Mouse (Mus musculus) forebrain, embryonic 14.5 days (tissue): Measurements from ENCODE around the gene Olfr314. TPM values are rescaled to one million over a fixed set of nuclear protein-coding genes. Genes with fewer than 3 reads are reported as not detected.
"Not testable (repeated sequence)": the region's sequence is repeated elsewhere in the genome, so short reads cannot be mapped to it uniquely, and the experiment has no call there.

ENCODE experiments used
- ATAC-seq: fragments of 200-750 bp; cut with Nextera tagmentation; 2 replicates; pipeline ENCODE4 v1.8.0; 2017; ENCODE audit warnings: mild to moderate bottlenecking, moderate library complexity
- DNase-seq: peaks from one replicate; pipeline ENCODE4 v3.0.0-alpha.2; 2015; ENCODE audit warnings: low spot score
- H3K27ac ChIP-seq: fragments of 300-500 bp; sonication (generic); 2 replicates; pipeline ENCODE4 v1.5.1; 2014; ENCODE audit warnings: low read depth, mild to moderate bottlenecking, control low read depth, low read length, moderate library complexity
- H3K27me3 ChIP-seq: fragments of 300-500 bp; sonication (generic); replicated peaks from 2 replicates; pipeline ENCODE4 v1.6.1; 2014; ENCODE audit warnings: low read length, control low read depth, mixed read lengths; ENCODE audit not compliant: control insufficient read depth, insufficient read depth
- H3K36me3 ChIP-seq: fragments of 300-500 bp; sonication (generic); 2 replicates; pipeline ENCODE4 v1.6.1; 2014; ENCODE audit warnings: low read length, control low read depth; ENCODE audit not compliant: control insufficient read depth, insufficient read depth
- H3K4me1 ChIP-seq: fragments of 300-500 bp; sonication (generic); 2 replicates; pipeline ENCODE4 v1.6.1; 2014; ENCODE audit warnings: antibody characterized with exemption, low read length, control low read depth; ENCODE audit not compliant: control insufficient read depth, insufficient read depth
- H3K4me2 ChIP-seq: fragments of 300-500 bp; sonication (generic); 2 replicates; pipeline ENCODE4 v1.6.1; 2014; ENCODE audit warnings: mild to moderate bottlenecking, control low read depth, low read length
- H3K4me3 ChIP-seq: fragments of 300-500 bp; sonication (generic); 2 replicates; pipeline ENCODE4 v1.5.1; 2014; ENCODE audit warnings: low read depth, low read length, control low read depth
- H3K9ac ChIP-seq: fragments of 300-500 bp; sonication (generic); 2 replicates; pipeline ENCODE4 v1.6.1; 2014; ENCODE audit warnings: mild to moderate bottlenecking, low read length, control low read depth, moderate library complexity
- H3K9me3 ChIP-seq: fragments of 300-500 bp; sonication (generic); replicated peaks from 2 replicates; pipeline ENCODE4 v1.6.1; 2016; ENCODE audit warnings: low read length, control low read depth, mixed read lengths; ENCODE audit not compliant: control insufficient read depth
- WGBS: fragments of 180-500 bp; shearing (Covaris S2); extraction: QIAGEN DNeasy Blood & Tissue Kit; methylation state at CpG from one replicate; pipeline ENCODE4 v1.1.7; 2014; 5-methylcytosine and 5-hydroxymethylcytosine counted together
- polyA plus RNA-seq: library from polyadenylated mRNA; unstranded; fragments of >200 nt; fragmentation: Nextera tagmentation; extraction: Ambion mirVana; gene quantifications from 2 replicates; pipeline ENCODE4 v1.2.1, GENCODE M21; 2014

The Olfr314 gene
- not detected in 2 replicates for polyA plus RNA-seq

DNA sequence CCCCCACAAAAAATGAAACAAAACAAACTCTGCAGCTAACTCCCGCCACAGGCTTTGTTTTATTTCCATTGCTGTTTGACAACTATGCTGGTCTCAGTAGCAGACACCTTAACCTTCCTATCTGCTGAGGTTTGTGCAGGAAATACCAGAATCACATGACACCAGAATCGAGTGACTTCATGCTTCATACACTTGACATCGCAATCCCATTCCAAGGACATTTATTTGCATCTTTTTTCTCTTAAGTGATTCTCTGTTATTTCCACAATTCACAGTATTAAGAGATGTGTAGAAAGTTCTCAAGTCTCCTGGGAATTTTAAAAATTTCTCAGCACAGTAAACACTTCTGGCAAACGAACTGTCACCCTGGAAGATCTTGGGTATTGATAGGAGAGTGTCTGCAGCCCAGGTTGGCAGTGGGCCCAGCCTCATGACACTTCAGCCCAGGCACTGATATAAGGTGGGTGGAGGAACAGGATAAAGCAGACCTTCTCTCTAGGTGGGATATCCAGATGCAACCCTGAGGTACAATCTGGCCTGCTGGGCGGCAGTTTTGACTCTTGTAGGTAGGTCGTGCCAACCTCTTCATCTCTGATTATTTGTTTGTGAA, at the start of gene Olfr314:
TSS of gene Olfr314 (plus strand) at position 473 of the 610 bp plus-strand sequence.
- Histone ChIP-seq H3K4me2 (no peak within 1 kb of the TSS), H3K36me3 (no peaks in the 10 kb centered on the region), H3K27me3 (no peaks in the 10 kb centered on the region), H3K9ac (no peak within 1 kb of the TSS), H3K9me3 (no peaks in the 10 kb centered on the region), H3K27ac (no peak within 1 kb of the TSS), H3K4me1 (no peaks in the 10 kb centered on the region), H3K4me3 (no peak within 1 kb of the TSS)
- no peak for DNase-seq
- ATAC-seq, result no peak
- 81% methylated on average over 6 of the region's 6 CpGs for WGBS

DNA sequence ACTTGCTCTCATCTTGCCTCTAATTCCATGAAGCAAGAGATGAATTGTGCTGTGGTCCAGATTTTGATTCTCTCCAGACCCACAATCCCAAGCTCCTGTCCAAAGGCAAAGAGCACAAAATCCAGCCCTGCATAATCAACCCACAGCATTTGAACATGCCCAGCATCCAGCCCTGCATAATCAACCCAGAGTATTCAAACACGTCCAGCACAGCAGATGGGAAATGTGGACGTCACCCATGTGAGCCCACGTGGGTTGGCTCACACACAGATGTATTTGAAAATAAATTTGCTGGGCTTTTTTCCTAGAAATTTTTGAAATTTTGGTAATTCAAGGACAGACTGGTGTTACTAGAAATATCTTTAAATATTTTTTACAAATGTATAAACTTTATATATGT, 49.4 kb upstream of the Olfr314 start:
- Histone ChIP-seq H3K4me2 (no peak overlapping the region), H3K9me3 (no peaks in the 10 kb centered on the region), H3K4me3 (no peak overlapping the region), H3K9ac (no peak overlapping the region), H3K36me3 (no peaks in the 10 kb centered on the region), H3K27ac (no peak overlapping the region), H3K4me1 (no peaks in the 10 kb centered on the region), H3K27me3 (no peaks in the 10 kb centered on the region)
- 58% methylated on average over 3 of the region's 3 CpGs for WGBS
- DNase-seq (peak; percentile 34), ATAC-seq (no peak)

DNA sequence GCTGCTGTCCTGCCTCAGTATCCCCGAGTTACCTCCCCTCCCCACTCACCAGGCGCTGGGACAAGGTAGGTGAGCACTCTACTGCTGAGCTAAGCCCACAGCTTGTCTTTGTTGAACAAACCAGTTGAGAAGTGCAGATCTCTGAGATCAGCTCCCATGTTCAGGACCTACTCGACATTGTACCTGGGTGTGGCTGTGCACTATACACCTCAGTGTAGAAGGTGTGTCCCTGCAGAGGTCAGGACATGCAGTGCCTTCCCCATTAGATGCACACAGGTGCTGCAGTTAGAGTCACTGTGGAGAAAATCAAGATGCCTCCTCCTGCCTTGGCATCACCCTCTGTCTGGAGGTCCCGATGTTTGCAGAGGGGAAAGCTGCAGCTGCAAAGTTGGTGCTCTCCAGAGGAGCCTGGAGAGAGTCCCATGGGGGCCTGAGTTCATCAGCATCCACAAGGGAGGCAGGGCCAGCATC, 43.9 kb upstream of the Olfr314 start, which contains the start of gene Olfr317:
TSS of gene Olfr317 (minus strand) at position 421 of the 471 bp plus-strand sequence.
- Histone ChIP-seq H3K4me3 (no peak within 1 kb of the TSS), H3K4me2 (no peak within 1 kb of the TSS), H3K36me3 (no peaks in the 10 kb centered on the region), H3K27ac (no peak within 1 kb of the TSS), H3K4me1 (no peaks in the 10 kb centered on the region), H3K9ac (no peak within 1 kb of the TSS), H3K9me3 (no peaks in the 10 kb centered on the region), H3K27me3 (no peaks in the 10 kb centered on the region)
- no peak for ATAC-seq
- WGBS, result 69% methylated on average over 4 of the region's 4 CpGs
- no peak for DNase-seq

- not testable (repeated sequence) for H3K4me1 ChIP-seq, H3K36me3 ChIP-seq, DNase-seq, H3K27ac ChIP-seq, H3K4me3 ChIP-seq, H3K9ac ChIP-seq, ATAC-seq, H3K27me3 ChIP-seq, H3K4me2 ChIP-seq, H3K9me3 ChIP-seq
- WGBS, result 87% methylated on average over 18 of the region's 18 CpGs
Measured at GRCm38 (mm10) chr11:58751096-58751495, 31.7 kb upstream of the Olfr314 start.

- Histone ChIP-seq H3K4me3 (no peak within 1 kb of the TSS), H3K9me3 (no peaks in the 10 kb centered on the region), H3K27ac (no peak within 1 kb of the TSS), H3K27me3 (no peaks in the 10 kb centered on the region), H3K4me2 (no peak within 1 kb of the TSS), H3K36me3 (no peaks in the 10 kb centered on the region), H3K4me1 (no peaks in the 10 kb centered on the region), H3K9ac (no peak within 1 kb of the TSS)
- ATAC-seq (no peak), DNase-seq (no peak)
- WGBS, result 91% methylated on average over 2 of the region's 2 CpGs
Measured at GRCm38 (mm10) chr11:58752434-58752833, 30.3 kb upstream of the Olfr314 start, which contains the start of gene Olfr316. Gene Olfr316, plus strand, starts transcription at chr11:58752734.

DNA sequence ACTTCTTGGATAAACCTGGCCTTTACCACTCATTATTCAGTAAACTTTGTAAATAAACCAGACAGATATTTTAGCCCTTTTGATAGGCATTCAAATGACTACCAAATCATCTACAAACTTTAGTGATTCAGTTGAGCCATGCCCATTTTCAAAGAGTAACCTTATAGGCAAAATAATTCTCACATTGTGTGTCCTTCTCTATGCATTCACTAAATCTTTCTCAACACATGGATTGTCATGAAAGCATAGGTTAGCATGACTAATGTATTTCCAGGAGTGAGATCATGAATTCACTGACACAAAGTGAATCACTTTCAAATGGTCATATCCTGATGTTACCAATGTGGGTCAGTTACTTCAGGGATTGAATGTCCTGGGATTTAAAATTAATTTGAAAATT, 9.9 kb upstream of the Olfr314 start, which contains the start of gene Olfr315:
TSS of gene Olfr315 (plus strand) at position 301 of the 400 bp plus-strand sequence.
- H3K9ac ChIP-seq, result no peak within 1 kb of the TSS
- H3K4me2 ChIP-seq, result no peak within 1 kb of the TSS
- H3K4me3 ChIP-seq, result no peak within 1 kb of the TSS
- H3K27me3 ChIP-seq, result no peaks in the 10 kb centered on the region
- ATAC-seq, result no peak
- no peaks in the 10 kb centered on the region for H3K4me1 ChIP-seq
- no peak for DNase-seq
- no peaks in the 10 kb centered on the region for H3K9me3 ChIP-seq
- no peaks in the 10 kb centered on the region for H3K36me3 ChIP-seq
- no peak within 1 kb of the TSS for H3K27ac ChIP-seq

DNA sequence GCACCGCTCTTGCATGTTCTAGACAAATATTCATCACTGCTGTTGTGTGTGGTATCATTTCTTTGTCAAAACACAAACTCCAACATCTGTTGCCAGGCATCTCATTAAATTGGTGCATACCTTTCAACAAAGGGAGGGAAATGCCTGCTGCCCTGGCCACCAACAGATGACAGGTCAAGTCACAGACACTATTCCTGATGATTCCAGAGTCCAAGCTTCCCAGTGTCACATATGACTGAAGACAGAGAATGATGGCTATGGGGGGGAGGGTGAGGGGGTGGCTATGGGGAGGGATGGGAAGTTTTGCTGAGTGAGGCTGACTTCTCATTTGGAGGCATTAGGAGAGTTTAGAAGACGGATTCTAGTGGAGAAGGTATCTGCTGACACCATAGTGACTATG, 1.4 kb downstream of the Olfr314 start:
- no peak overlapping the region for H3K4me3 ChIP-seq
- H3K4me1 ChIP-seq, result no peaks in the 10 kb centered on the region
- H3K36me3 ChIP-seq, result no peaks in the 10 kb centered on the region
- H3K4me2 ChIP-seq, result no peak overlapping the region
- DNase-seq (no peak), ATAC-seq (no peak)
- WGBS, result 76% methylated on average over 2 of the region's 2 CpGs
- no peaks in the 10 kb centered on the region for H3K27me3 ChIP-seq
- no peak overlapping the region for H3K27ac ChIP-seq
- H3K9ac ChIP-seq, result no peak overlapping the region
- H3K9me3 ChIP-seq, result no peaks in the 10 kb centered on the region

- no peaks in the 10 kb centered on the region for H3K9me3 ChIP-seq
- no peaks in the 10 kb centered on the region for H3K36me3 ChIP-seq
- H3K9ac ChIP-seq, result no peak overlapping the region
- H3K27ac ChIP-seq, result no peak overlapping the region
- no peaks in the 10 kb centered on the region for H3K27me3 ChIP-seq
- WGBS, result 88% methylated on average over 10 of the region's 10 CpGs
- ATAC-seq, result no peak
- H3K4me3 ChIP-seq, result no peak overlapping the region
- no peak overlapping the region for H3K4me2 ChIP-seq
- H3K4me1 ChIP-seq, result no peaks in the 10 kb centered on the region
- no peak for DNase-seq
Measured at GRCm38 (mm10) chr11:58787651-58788050, 4.9 kb downstream of the Olfr314 start.

GRCm38 (mm10) chr11:58788346-58788745, 5.6 kb downstream of the Olfr314 start:
- H3K9ac ChIP-seq, result no peak overlapping the region
- no peaks in the 10 kb centered on the region for H3K27me3 ChIP-seq
- no peak overlapping the region for H3K27ac ChIP-seq
- 91% methylated on average over 8 of the region's 8 CpGs for WGBS
- no peak overlapping the region for H3K4me2 ChIP-seq
- no peak for DNase-seq
- no peaks in the 10 kb centered on the region for H3K9me3 ChIP-seq
- no peak overlapping the region for H3K4me3 ChIP-seq
- H3K4me1 ChIP-seq, result no peaks in the 10 kb centered on the region
- H3K36me3 ChIP-seq, result no peaks in the 10 kb centered on the region
- no peak for ATAC-seq
